ENCODE assay signal across 24 mouse cellular contexts in the genomic region with DNA sequence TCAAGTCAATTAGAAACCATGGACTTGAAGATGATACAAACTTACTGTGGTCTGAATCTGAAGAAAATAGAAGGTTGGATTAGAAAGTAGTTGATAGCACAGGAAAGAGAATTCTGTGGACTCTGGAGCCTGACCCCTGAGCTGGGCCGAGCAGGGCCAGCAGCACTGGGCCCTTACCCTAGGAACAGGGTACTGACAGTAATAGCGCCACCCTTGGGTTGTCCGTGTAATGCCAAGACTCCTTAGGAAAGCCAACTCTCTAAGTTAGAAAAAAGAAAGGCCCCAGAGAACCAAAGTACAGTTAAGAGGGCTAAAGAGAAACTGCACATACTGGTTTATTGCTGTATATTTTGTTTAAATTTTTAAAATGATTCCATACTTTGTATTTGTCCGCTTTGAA.
A peak's percentile ranks its signal among the peaks of the same experiment; 100 is the strongest.
DNase-seq lines count a peak whose midpoint lies in the region; ATAC-seq and TF ChIP-seq lines count a peak whose summit lies in the region.
"Had no signal": no experiment of that assay in that cellular context is flagged by ENCODE, and none has a peak within 500 bp of the region (broad histone marks: within the 10 kb centered on the region; RNA-seq: fewer than 3 reads in every experiment).

No protein-coding gene starts in this region.

- H3K4me2 ChIP-seq in intestine, postnatal 0 days (replicated peaks; ENCODE audit: low read depth), result no peak overlapping the region
- H3K4me2 ChIP-seq in intestine, embryonic 15.5 days (replicated peaks), result no peak overlapping the region
- H3K4me2 ChIP-seq: embryonic facial prominence, embryonic 15.5 days; heart, embryonic 12.5 days; liver, embryonic 11.5 days; lung, embryonic 14.5 days; neural tube, embryonic 12.5 days had no signal

- peak; percentile 34 for TF ChIP-seq CTCF in intestine, postnatal 0 days (IDR thresholded peaks at IDR 0.05; ENCODE audit: low read depth)
- TF ChIP-seq CTCF in left cerebral cortex, adult 2 months (IDR thresholded peaks at IDR 0.05), result peak; percentile 41
- peak in 2 of 3 experiments; percentile 18 to 27; a peak in 1 of 6 replicates for TF ChIP-seq CTCF in MEL (IDR thresholded peaks at IDR 0.05 in 2 of 3, conservative IDR thresholded peaks at IDR 0.05 in 1 of 3; ENCODE audit: control insufficient read depth in 1 of 3, insufficient read depth in 1 of 3, low read depth in 2 of 3, low read length in 3 of 3, poor library complexity in 1 of 3, severe bottlenecking in 1 of 3)

- intact Hi-C loops in left cerebral cortex, adult 2 months (cut with DNase I), result no loop called here
- intact Hi-C loops in left cerebral cortex, postnatal 4 days (cut with DNase I), result no loop called here

- TF ChIP-seq EP300 in MEL (IDR thresholded peaks at IDR 0.05; ENCODE audit: low read depth in 1 of 2, low read length in 2 of 2), result no peak

- 83% methylated on average over 4 of the region's 4 CpGs for WGBS in intestine, postnatal 0 days
- WGBS in intestine, embryonic 15.5 days, result 85% methylated on average over 4 of the region's 4 CpGs

- no peaks in the 10 kb centered on the region for H3K9me3 ChIP-seq in intestine, postnatal 0 days (ENCODE audit: control insufficient read depth)
- H3K9me3 ChIP-seq in intestine, embryonic 15.5 days, result no peaks in the 10 kb centered on the region
- no peaks in the 10 kb centered on the region for H3K9me3 ChIP-seq in MEL (replicated peaks; ENCODE audit: insufficient read depth, low read length)
- H3K9me3 ChIP-seq: embryonic facial prominence, embryonic 15.5 days; G1E; heart, embryonic 12.5 days; neural tube, embryonic 12.5 days had no signal

- no peaks in the 10 kb centered on the region for H3K4me1 ChIP-seq in intestine, postnatal 0 days (replicated peaks; ENCODE audit: control insufficient read depth, insufficient read depth, low read length)
- H3K4me1 ChIP-seq in intestine, embryonic 15.5 days (replicated peaks), result no peaks in the 10 kb centered on the region
- no peaks in the 10 kb centered on the region for H3K4me1 ChIP-seq in MEL (ENCODE audit: control insufficient read depth in 1 of 2, insufficient read depth in 2 of 2, low read length in 2 of 2)
- H3K4me1 ChIP-seq: neural tube, embryonic 12.5 days had no signal

- peak; percentile 6 for DNase-seq in CD4-positive, CD25-positive, alpha-beta regulatory T cell, adult 2 months (ENCODE audit: low read depth, low spot score)
- DNase-seq in left cerebral cortex, adult 2 months (ENCODE audit: extremely low spot score in 1 of 2, low spot score in 2 of 2), result no peak
- no peak for DNase-seq in left cerebral cortex, postnatal 4 days
- DNase-seq in MEL (ENCODE audit: low read depth, low spot score), result no peak
- no peak for DNase-seq in cerebellum, adult 11 months
- DNase-seq: adrenal gland, adult 8-10 months; cerebellum, adult 9-10 months; heart, postnatal 10 days; kidney, adult 11 months; lung, embryonic 14.5 days; lung, postnatal 4 days; midbrain, embryonic 14.5 days; right cerebral cortex, postnatal 14 days; thymus, postnatal 14 days had no signal

- no peak overlapping the region for H3K9ac ChIP-seq in intestine, postnatal 0 days (ENCODE audit: low read depth, low read length)
- no peak overlapping the region for H3K9ac ChIP-seq in intestine, embryonic 15.5 days
- H3K9ac ChIP-seq in MEL (ENCODE audit: control insufficient read depth, low read depth, low read length, poor library complexity, severe bottlenecking), result no peak overlapping the region
- H3K9ac ChIP-seq: embryonic facial prominence, embryonic 15.5 days; heart, embryonic 12.5 days; lung, embryonic 14.5 days; neural tube, embryonic 12.5 days had no signal

- ATAC-seq in CD4-positive, CD25-positive, alpha-beta regulatory T cell, adult 4 months, result no peak
- ATAC-seq in intestine, postnatal 0 days, result no peak
- ATAC-seq in intestine, embryonic 15.5 days, result no peak
- ATAC-seq: forebrain, embryonic 14.5 days; hindbrain, postnatal 0 days had no signal

- H3K27me3 ChIP-seq in intestine, postnatal 0 days (replicated peaks; ENCODE audit: control insufficient read depth, insufficient read depth, low read length), result no peaks in the 10 kb centered on the region
- H3K27me3 ChIP-seq in intestine, embryonic 15.5 days (replicated peaks), result no peaks in the 10 kb centered on the region
- H3K27me3 ChIP-seq in MEL (ENCODE audit: control insufficient read depth in 1 of 2, insufficient read depth in 2 of 2, low read length in 2 of 2), result no peaks in the 10 kb centered on the region
- H3K27me3 ChIP-seq: embryonic facial prominence, embryonic 15.5 days; heart, embryonic 12.5 days; neural tube, embryonic 12.5 days had no signal

- no peaks in the 10 kb centered on the region for H3K79me2 ChIP-seq in MEL (ENCODE audit: control insufficient read depth, insufficient read depth, low read length, poor library complexity)

- H3K4me3 ChIP-seq in intestine, postnatal 0 days (ENCODE audit: low read depth, low read length), result no peak overlapping the region
- H3K4me3 ChIP-seq in intestine, embryonic 15.5 days (replicated peaks), result no peak overlapping the region
- H3K4me3 ChIP-seq in left cerebral cortex, adult 2 months, result no peak overlapping the region
- no peak overlapping the region for H3K4me3 ChIP-seq in MEL (ENCODE audit: control insufficient read depth in 1 of 2, insufficient read depth in 1 of 2, low read depth in 2 of 2, low read length in 2 of 2)
- H3K4me3 ChIP-seq: embryonic facial prominence, embryonic 15.5 days; heart, embryonic 12.5 days; neural tube, embryonic 12.5 days had no signal

- no peak for TF ChIP-seq RAD21 in MEL (IDR thresholded peaks at IDR 0.05; ENCODE audit: low read depth, low read length)

- no peak overlapping the region for H3K27ac ChIP-seq in intestine, postnatal 0 days (ENCODE audit: low read depth, low read length)
- H3K27ac ChIP-seq in intestine, embryonic 15.5 days, result no peak overlapping the region
- no peak overlapping the region for H3K27ac ChIP-seq in left cerebral cortex, adult 2 months
- no peak overlapping the region for H3K27ac ChIP-seq in MEL (ENCODE audit: control insufficient read depth, low read depth, low read length)
- H3K27ac ChIP-seq: embryonic facial prominence, embryonic 15.5 days; hindbrain, postnatal 0 days; neural tube, embryonic 12.5 days had no signal

- H3K36me3 ChIP-seq in intestine, postnatal 0 days (ENCODE audit: control insufficient read depth, insufficient read depth), result peaks cover 63% of the 10 kb centered on the region
- peaks cover 26% of the 10 kb centered on the region; the same call in 1 of the 2 replicates for H3K36me3 ChIP-seq in intestine, embryonic 15.5 days
- peaks cover 0 to 9% of the 10 kb centered on the region in 2 experiments; a peak in 2 of 4 replicates for H3K36me3 ChIP-seq in MEL (ENCODE audit: control insufficient read depth in 1 of 2, insufficient read depth in 2 of 2, low read length in 2 of 2)

- no peak for TF ChIP-seq POLR2A in MEL (IDR thresholded peaks at IDR 0.05; ENCODE audit: control insufficient read depth in 1 of 2, insufficient read depth in 1 of 2, low read depth in 1 of 2, low read length in 2 of 2, poor library complexity in 1 of 2)

TF ChIP-seq in MEL, 35 proteins besides CTCF, POLR2A, EP300 and RAD21:
- no peak for TF ChIP-seq ZC3H11A (IDR thresholded peaks at IDR 0.05; ENCODE audit: low read depth, low read length)
- TF ChIP-seq NRF1 (IDR thresholded peaks at IDR 0.05; ENCODE audit: insufficient read depth, low read depth, low read length, poor library complexity, severe bottlenecking), result no peak
- no peak for TF ChIP-seq MYB (IDR thresholded peaks at IDR 0.05; ENCODE audit: low read depth, low read length)
- no peak for TF ChIP-seq MAX (IDR thresholded peaks at IDR 0.05; ENCODE audit: low read length)
- no peak for TF ChIP-seq POLR2AphosphoS5 (IDR thresholded peaks at IDR 0.05; ENCODE audit: borderline replicate concordance, low read depth, low read length)
- TF ChIP-seq CHD1 (IDR thresholded peaks at IDR 0.05; ENCODE audit: low read depth, low read length), result no peak
- no peak for TF ChIP-seq ELF1 (IDR thresholded peaks at IDR 0.05; ENCODE audit: low read depth, low read length)
- TF ChIP-seq CHD2 (IDR thresholded peaks at IDR 0.05; ENCODE audit: low read length), result no peak
